Mouse (Mus musculus) heart, embryonic 12.5 days (tissue): Measurements from ENCODE around the gene Tmem45b. TPM values are rescaled to one million over a fixed set of nuclear protein-coding genes. Genes with fewer than 3 reads are reported as not detected.

Source experiments
- ATAC-seq: fragments of 200-750 bp; cut with Nextera tagmentation; 2 replicates; pipeline ENCODE4 v1.8.0; 2017; ENCODE audit warnings: moderate TSS enrichment, moderate library complexity; ENCODE audit not compliant: insufficient number of reproducible peaks, low FRiP score
- H3K27ac ChIP-seq: fragments of 300-500 bp; sonication (generic); 2 replicates; pipeline ENCODE4 v1.5.1; 2016; ENCODE audit warnings: mild to moderate bottlenecking, moderate library complexity; ENCODE audit not compliant: poor library complexity, severe bottlenecking
- H3K27me3 ChIP-seq: fragments of 300-500 bp; sonication (generic); replicated peaks from 2 replicates; pipeline ENCODE4 v1.6.1; 2016; ENCODE audit warnings: mild to moderate bottlenecking, moderate library complexity
- H3K36me3 ChIP-seq: fragments of 300-500 bp; sonication (generic); 2 replicates; pipeline ENCODE4 v1.6.1; 2016; ENCODE audit warnings: mild to moderate bottlenecking, moderate library complexity
- H3K4me1 ChIP-seq: fragments of 300-500 bp; sonication (generic); replicated peaks from 2 replicates; pipeline ENCODE4 v1.6.1; 2016; ENCODE audit warnings: mild to moderate bottlenecking
- H3K4me2 ChIP-seq: fragments of 300-500 bp; sonication (generic); 2 replicates; pipeline ENCODE4 v1.6.1; 2016; ENCODE audit warnings: mild to moderate bottlenecking, moderate library complexity
- H3K4me3 ChIP-seq: fragments of 300-500 bp; sonication (generic); 2 replicates; pipeline ENCODE4 v1.5.1; 2016; ENCODE audit warnings: mild to moderate bottlenecking
- H3K9ac ChIP-seq: fragments of 300-500 bp; sonication (generic); 2 replicates; pipeline ENCODE4 v1.6.1; 2016; ENCODE audit warnings: mild to moderate bottlenecking, moderate library complexity
- H3K9me3 ChIP-seq: fragments of 300-500 bp; sonication (generic); replicated peaks from 2 replicates; pipeline ENCODE4 v1.6.1; 2016; ENCODE audit warnings: mild to moderate bottlenecking, moderate library complexity
- WGBS: fragments of 180-500 bp; shearing (Covaris S2); methylation state at CpG from one replicate; pipeline ENCODE4 v1.1.7; 2016; 5-methylcytosine and 5-hydroxymethylcytosine counted together
- polyA plus RNA-seq: library from polyadenylated mRNA; unstranded; fragments of >200 nt; fragmentation: Nextera tagmentation; extraction: Ambion mirVana; gene quantifications from 2 replicates; pipeline ENCODE4 v1.2.1, GENCODE M21; 2016

Tmem45b gene
- polyA plus RNA-seq, 1 experiment from 2014 or later, result not detected

DNA sequence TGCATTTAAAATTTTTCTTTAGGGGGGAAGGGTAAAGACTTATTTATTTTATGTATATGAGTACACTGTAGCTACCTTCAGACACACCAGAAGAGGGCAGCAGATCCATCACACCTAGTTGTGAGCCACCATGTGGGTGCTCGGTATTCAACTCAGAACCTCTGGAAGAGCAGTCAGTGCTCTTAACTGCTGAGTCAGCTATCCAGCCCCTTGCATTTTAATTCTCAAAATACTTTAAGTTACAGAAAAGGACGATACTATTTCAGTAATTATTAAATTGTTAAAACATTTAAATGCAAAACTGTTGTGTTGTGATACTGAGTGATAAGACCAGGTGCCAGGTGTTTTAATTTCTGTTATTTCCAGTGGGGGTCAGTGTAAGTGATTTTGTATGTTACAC lies 60.0 kb downstream of the Tmem45b start:
- Histone ChIP-seq H3K4me1 (no peaks in the 10 kb centered on the region), H3K4me3 (no peak overlapping the region), H3K4me2 (no peak overlapping the region), H3K9me3 (no peaks in the 10 kb centered on the region), H3K9ac (no peak overlapping the region), H3K36me3 (peaks cover 88% of the 10 kb centered on the region), H3K27me3 (no peaks in the 10 kb centered on the region), H3K27ac (no peak overlapping the region)
- WGBS, result 89% methylated on average over 2 of the region's 2 CpGs
- no peak for ATAC-seq

DNA sequence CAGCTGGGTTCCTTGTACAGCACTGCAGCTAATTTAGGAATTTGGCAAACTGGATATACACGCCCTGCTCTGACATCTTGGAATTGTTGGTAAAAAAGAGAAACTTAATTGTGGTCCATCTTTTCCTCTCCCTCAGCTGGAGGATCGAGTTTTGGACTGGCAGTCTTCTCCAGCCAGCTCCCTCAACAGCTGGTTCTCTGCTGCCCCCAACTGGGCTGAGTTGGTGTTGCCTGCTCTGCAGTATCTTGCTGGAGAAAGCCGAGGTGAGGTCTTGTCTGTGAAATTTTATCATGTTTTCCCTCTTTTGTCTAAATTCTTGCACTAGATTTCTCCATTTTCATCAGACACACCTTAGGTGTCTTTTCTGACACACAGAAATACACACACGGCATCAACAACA lies 63.8 kb downstream of the Tmem45b start:
- no peak for ATAC-seq
- 60% methylated on average over 4 of the region's 4 CpGs for WGBS
- H3K27me3 ChIP-seq, result no peaks in the 10 kb centered on the region

DNA sequence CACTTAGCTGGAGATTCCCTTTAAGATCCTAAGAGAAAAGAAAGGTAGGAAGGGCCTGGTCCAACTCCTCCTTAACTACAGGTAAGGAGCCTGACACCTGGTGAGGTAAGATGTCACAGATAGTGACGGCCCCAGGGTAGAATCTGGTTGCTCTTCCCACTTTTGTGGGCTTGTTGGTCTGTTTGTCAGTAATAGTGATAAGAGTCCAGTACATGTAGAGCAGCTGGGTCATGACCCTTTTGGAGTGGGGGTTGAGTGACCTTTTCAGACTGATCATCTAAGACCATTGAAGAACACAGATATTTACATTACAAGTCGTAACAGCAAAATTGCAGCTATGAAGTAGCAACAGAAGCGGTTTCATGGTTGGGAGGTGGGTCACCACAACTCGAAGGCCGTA lies 77.1 kb downstream of the Tmem45b start:
- 82% methylated on average over 5 of the region's 5 CpGs for WGBS
- Histone ChIP-seq H3K4me3 (peak overlapping the region; percentile 93), H3K4me2 (peak overlapping the region; percentile 92), H3K9me3 (no peaks in the 10 kb centered on the region), H3K27ac (no peak overlapping the region), H3K4me1 (peaks cover 18% of the 10 kb centered on the region), H3K36me3 (peaks cover 28% of the 10 kb centered on the region), H3K9ac (0 out of 2 replicates have a peak overlapping the region, but pooled peaks have one; percentile 90), H3K27me3 (no peaks in the 10 kb centered on the region)
- ATAC-seq, result no peak

More for the DNA sequence above, 63.8 kb downstream of the Tmem45b start:
- Histone ChIP-seq H3K36me3 (peaks cover 95% of the 10 kb centered on the region), H3K4me2 (no peak overlapping the region), H3K9me3 (no peaks in the 10 kb centered on the region), H3K4me1 (no peaks in the 10 kb centered on the region), H3K9ac (no peak overlapping the region), H3K27ac (no peak overlapping the region), H3K4me3 (no peak overlapping the region)

DNA sequence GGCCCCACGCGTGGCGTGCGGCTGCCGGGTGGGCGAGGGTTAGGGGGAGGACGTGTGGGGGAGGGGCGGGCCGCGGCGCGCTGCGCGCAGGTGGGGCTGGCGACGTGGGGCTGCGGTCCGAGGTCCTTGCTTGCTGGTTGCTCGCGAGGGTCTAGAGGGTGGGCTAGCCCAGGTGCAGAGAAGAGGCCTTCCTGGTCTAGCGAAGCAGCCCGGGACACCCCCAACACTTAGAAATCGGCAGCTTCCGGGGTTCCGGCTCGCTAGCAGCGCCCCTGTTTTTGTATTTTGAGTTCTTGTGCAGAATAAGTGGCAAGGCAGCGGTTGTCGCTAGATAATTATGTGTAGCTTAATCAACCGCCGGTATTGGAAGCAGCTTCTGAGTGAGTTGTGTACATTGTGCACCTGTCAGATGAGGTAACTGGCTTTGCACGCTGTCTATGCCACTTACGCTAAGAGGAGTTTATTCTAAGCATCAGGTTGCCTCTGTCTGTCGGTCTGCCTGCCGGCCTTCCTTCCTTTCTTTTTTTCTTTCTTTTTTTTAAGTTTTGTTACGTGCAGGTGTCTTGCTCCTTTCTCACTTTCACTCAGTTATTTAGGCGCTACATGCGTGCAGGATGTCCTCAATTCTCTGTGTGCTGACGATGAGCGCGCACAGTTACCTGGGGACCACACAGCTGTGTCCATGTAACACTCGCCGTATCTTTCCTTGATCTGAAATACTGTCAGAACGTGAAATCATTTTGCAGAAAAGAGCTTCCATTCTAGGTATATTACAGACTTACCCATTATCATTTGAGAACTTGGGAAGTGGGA lies 77.7 kb downstream of the Tmem45b start:
- WGBS, result 9% methylated on average over 44 of the region's 44 CpGs
- H3K36me3 ChIP-seq, result peaks cover 22% of the 10 kb centered on the region
- H3K4me2 ChIP-seq, result peak overlapping the region; percentile 92
- ATAC-seq, result peak; percentile 77
- H3K4me1 ChIP-seq, result peaks cover 18% of the 10 kb centered on the region
- H3K27ac ChIP-seq, result peak overlapping the region; percentile 29
- H3K9ac ChIP-seq, result peak overlapping the region; percentile 90
- no peaks in the 10 kb centered on the region for H3K9me3 ChIP-seq
- H3K27me3 ChIP-seq, result no peaks in the 10 kb centered on the region
- peak overlapping the region; percentile 93 for H3K4me3 ChIP-seq

DNA sequence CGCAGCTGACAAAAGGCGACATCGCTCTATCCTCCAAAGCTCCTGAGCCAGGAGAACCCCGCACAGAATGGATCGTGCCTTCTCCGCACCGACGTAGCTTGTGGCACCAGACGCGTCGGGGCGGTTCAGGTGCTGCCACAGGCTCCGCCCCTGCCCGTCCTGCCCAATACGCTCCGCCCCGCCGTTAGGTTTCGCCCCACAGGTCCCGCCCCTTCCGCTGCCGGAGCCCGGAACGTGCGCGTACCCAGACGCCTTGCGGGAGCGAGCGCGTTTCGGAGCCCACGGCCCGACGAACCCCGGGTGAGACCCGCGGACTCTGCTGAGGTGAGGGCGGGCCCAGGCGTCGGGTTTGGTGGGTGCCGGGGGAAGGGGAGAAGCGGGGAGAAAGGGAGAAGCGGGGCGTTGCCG lies 78.3 kb downstream of the Tmem45b start, which contains the start of gene Nfrkb:
Nfrkb (plus strand) TSS at position 246 of the 408 bp plus-strand sequence.
- Histone ChIP-seq H3K4me1 (peaks cover 18% of the 10 kb centered on the region), H3K9ac (peak within 1 kb of the TSS; percentile 90), H3K27ac (peak within 1 kb of the TSS; percentile 29), H3K27me3 (no peaks in the 10 kb centered on the region), H3K36me3 (peaks cover 16% of the 10 kb centered on the region), H3K4me2 (peak within 1 kb of the TSS; percentile 92), H3K4me3 (peak within 1 kb of the TSS; percentile 93), H3K9me3 (no peaks in the 10 kb centered on the region)
- WGBS, result under 1% methylated on average over 46 of the region's 46 CpGs
- ATAC-seq, result peak; percentile 94

DNA sequence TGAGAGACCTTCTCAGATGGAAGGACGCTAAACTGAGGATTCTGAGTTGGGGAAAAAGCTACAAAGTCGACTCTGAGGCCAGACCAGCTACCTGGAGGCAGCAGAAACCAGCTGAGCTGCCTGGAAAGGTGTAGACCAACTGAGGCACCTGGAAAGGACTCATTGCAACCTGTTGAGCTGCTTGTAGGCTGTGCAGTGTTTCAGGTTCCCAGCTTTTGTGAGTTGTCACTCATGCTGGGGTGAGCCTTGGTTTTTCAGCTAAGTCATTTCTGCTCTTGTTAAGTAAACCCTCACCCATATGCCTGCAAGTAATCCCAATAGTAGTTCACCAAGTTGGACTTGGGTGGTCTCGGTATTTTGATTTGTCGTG lies 78.8 kb downstream of the Tmem45b start:
- Histone ChIP-seq H3K9me3 (no peaks in the 10 kb centered on the region), H3K27me3 (no peaks in the 10 kb centered on the region), H3K4me3 (peak overlapping the region; percentile 93), H3K27ac (no peak overlapping the region), H3K9ac (peak overlapping the region; percentile 90), H3K4me2 (peak overlapping the region; percentile 92), H3K4me1 (peaks cover 18% of the 10 kb centered on the region), H3K36me3 (peaks cover 12% of the 10 kb centered on the region)
- 15% methylated on average over 4 of the region's 4 CpGs for WGBS
- peak; percentile 19; the same call in 1 of the 2 replicates for ATAC-seq

DNA sequence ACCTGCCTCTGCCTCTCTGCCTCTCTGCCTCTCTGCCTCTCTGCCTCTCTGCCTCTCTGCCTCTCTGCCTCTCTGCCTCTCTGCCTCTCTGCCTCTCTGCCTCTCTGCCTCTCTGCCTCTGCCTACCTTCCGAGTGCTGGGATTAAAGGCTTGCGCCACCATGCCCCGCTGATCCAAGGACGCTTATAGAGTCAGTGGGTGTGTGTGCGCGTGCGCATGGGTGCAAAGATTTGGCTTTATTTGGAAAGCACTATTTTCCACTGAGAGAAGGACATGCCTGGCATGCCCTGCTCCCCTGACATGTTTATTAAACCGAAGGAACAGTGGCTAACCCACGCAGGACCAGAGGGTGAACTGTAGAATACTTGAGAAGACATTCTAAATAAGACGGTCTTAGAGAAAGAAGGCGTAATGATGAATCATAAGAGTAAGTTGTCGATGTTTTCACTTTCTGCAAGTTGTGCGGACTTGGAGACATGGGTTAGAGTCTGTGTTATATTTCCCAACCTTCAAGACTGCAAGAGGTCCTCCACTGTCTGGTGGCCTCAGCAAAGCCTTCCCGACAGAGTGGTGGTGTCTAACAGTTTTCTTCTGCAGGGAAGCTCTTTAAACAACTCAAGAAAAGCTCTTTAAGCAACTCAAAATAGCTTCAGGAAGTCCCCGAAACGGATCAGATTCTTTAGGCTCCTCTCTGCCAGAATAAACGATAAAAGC lies 79.3 kb downstream of the Tmem45b start:
- Histone ChIP-seq H3K9ac (no peak overlapping the region), H3K27me3 (no peaks in the 10 kb centered on the region), H3K36me3 (peaks cover 8% of the 10 kb centered on the region), H3K4me3 (peak overlapping the region; percentile 93), H3K9me3 (no peaks in the 10 kb centered on the region), H3K4me1 (peaks cover 18% of the 10 kb centered on the region), H3K27ac (no peak overlapping the region), H3K4me2 (peak overlapping the region; percentile 92)
- no peak for ATAC-seq
- WGBS, result 74% methylated on average over 17 of the region's 17 CpGs

DNA sequence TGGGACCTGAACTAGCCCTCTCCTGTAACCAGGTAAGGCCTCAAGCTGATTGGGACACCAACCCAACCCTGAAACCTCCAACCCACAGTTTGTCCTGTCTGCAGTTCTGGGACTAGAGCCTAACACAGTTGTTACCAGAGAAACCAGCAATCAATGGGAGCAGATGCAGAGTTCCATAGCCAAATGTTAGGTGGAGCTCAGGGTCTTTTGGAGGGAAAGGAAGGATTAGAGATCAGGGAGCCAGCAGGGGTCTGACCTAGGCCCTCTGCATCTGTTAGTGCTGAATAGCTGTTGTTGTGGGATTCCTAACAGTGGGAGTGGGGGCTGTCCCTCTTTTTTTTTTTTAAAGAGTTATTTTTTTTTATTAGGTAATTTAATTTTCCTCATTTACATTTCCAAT lies 87.6 kb downstream of the Tmem45b start:
- no peaks in the 10 kb centered on the region for H3K27me3 ChIP-seq
- H3K4me1 ChIP-seq, result no peaks in the 10 kb centered on the region
- H3K36me3 ChIP-seq, result peaks cover 27% of the 10 kb centered on the region
- no peak overlapping the region for H3K4me3 ChIP-seq
- H3K9me3 ChIP-seq, result no peaks in the 10 kb centered on the region
- H3K27ac ChIP-seq, result no peak overlapping the region
- no peak overlapping the region for H3K4me2 ChIP-seq
- H3K9ac ChIP-seq, result no peak overlapping the region
- ATAC-seq, result no peak

Other genes starting within 250 kb of the Tmem45b start
- 5.4 and 5.7 TPM in 2 replicates for gene Prdm10, start 183.9 kb downstream of the Tmem45b start, polyA plus RNA-seq
- 16.8 and 16.9 TPM in 2 replicates for gene Nfrkb, start 78.3 kb downstream of the Tmem45b start, polyA plus RNA-seq